Mouse (Mus musculus) forebrain, embryonic 11.5 days (tissue): ENCODE data around the gene Foxk1. TPM values are rescaled to one million over a fixed set of nuclear protein-coding genes. Genes with fewer than 3 reads are reported as not detected.
A peak's percentile ranks its signal among the peaks of the same experiment; 100 is the strongest.

Experiments used
- ATAC-seq: fragments of 200-750 bp; cut with Nextera tagmentation; replicated peaks from 2 replicates; pipeline ENCODE4 v1.8.0; 2017; ENCODE audit warnings: moderate TSS enrichment; ENCODE audit not compliant: low FRiP score
- DNase-seq: peaks from one replicate; pipeline ENCODE4 v3.0.0-alpha.2; 2017; ENCODE audit warnings: low spot score
- H3K27ac ChIP-seq: fragments of 300-500 bp; sonication (generic); 2 replicates; pipeline ENCODE4 v1.5.1; 2014; ENCODE audit warnings: low read depth, low read length
- H3K27me3 ChIP-seq: fragments of 300-500 bp; sonication (generic); 2 replicates; pipeline ENCODE4 v1.6.1; 2014; ENCODE audit warnings: mild to moderate bottlenecking, low read length, mixed read lengths; ENCODE audit not compliant: control insufficient read depth, insufficient read depth
- H3K36me3 ChIP-seq: fragments of 300-500 bp; sonication (generic); 2 replicates; pipeline ENCODE4 v1.6.1; 2014; ENCODE audit warnings: mild to moderate bottlenecking, low read length, moderate library complexity, mixed read lengths; ENCODE audit not compliant: control insufficient read depth, insufficient read depth
- H3K4me1 ChIP-seq: fragments of 300-500 bp; sonication (generic); replicated peaks from 2 replicates; pipeline ENCODE4 v1.6.1; 2014; ENCODE audit warnings: low read length, mixed read lengths; ENCODE audit not compliant: control insufficient read depth, insufficient read depth
- H3K4me2 ChIP-seq: fragments of 300-500 bp; sonication (generic); 2 replicates; pipeline ENCODE4 v1.6.1; 2014; ENCODE audit warnings: low read depth, mild to moderate bottlenecking, low read length, moderate library complexity, mixed read lengths; ENCODE audit not compliant: severe bottlenecking
- H3K4me3 ChIP-seq: fragments of 300-500 bp; sonication (generic); 2 replicates; pipeline ENCODE4 v1.5.1; 2014; ENCODE audit warnings: low read depth, low read length
- H3K9ac ChIP-seq: fragments of 300-500 bp; sonication (generic); 2 replicates; pipeline ENCODE4 v1.6.1; 2014; ENCODE audit warnings: low read length
- H3K9me3 ChIP-seq: fragments of 300-500 bp; sonication (generic); 2 replicates; pipeline ENCODE4 v1.6.1; 2016; ENCODE audit warnings: low read length, mixed read lengths; ENCODE audit not compliant: control insufficient read depth
- WGBS: fragments of 180-500 bp; shearing (Covaris S2); extraction: QIAGEN DNeasy Blood & Tissue Kit; methylation state at CpG from one replicate; pipeline ENCODE4 v1.1.7; 2014; 5-methylcytosine and 5-hydroxymethylcytosine counted together
- polyA plus RNA-seq: library from polyadenylated mRNA; unstranded; fragments of >200 nt; fragmentation: Nextera tagmentation; extraction: Ambion mirVana; gene quantifications from 2 replicates; pipeline ENCODE4 v1.2.1, GENCODE M21; 2014

Foxk1 gene
- 5.0 and 6.1 TPM in 2 replicates for polyA plus RNA-seq

DNA sequence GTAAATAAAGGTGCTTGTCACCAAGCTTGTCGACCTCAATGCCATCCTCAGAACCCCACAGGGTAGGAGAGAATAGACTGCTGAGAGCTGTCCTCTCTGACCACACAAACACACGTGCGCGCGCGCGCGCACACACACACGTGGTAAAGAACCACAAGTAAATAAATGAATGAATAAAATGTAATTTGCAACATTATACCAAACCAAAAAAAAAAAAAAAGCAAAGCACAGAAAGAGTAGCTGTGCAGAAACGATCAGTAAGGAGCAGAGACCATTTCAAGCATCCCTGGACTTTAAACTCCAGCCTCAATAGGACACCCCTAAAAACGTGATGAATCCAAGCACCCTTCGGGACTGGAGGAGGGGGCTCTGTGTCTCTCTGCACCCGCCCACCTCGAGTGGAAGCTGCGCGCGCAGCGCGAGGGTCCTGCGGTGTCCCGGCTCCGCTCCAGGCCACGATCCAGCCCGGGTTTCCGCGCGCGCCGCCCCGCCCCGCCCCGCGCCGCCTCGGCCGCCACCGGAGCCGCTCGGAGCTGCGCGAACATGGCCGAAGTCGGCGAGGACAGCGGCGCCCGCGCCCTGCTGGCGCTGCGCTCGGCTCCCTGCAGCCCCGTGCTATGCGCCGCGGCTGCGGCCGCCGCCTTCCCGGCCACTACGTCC lies at the start of gene Foxk1:
Gene Foxk1 (plus strand): TSS at position 517 of the 660 bp plus-strand sequence.
- Histone ChIP-seq H3K36me3 (no peaks in the 10 kb centered on the region), H3K4me3 (peak within 1 kb of the TSS; percentile 97), H3K4me1 (peaks cover 23% of the 10 kb centered on the region), H3K27ac (peak within 1 kb of the TSS; percentile 64), H3K4me2 (peak within 1 kb of the TSS; percentile 88), H3K9ac (peak within 1 kb of the TSS; percentile 92), H3K9me3 (no peaks in the 10 kb centered on the region), H3K27me3 (no peaks in the 10 kb centered on the region)
- peak; percentile 98 for DNase-seq
- ATAC-seq = peak; percentile 91
- WGBS = under 1% methylated on average over 46 of the region's 60 CpGs

DNA sequence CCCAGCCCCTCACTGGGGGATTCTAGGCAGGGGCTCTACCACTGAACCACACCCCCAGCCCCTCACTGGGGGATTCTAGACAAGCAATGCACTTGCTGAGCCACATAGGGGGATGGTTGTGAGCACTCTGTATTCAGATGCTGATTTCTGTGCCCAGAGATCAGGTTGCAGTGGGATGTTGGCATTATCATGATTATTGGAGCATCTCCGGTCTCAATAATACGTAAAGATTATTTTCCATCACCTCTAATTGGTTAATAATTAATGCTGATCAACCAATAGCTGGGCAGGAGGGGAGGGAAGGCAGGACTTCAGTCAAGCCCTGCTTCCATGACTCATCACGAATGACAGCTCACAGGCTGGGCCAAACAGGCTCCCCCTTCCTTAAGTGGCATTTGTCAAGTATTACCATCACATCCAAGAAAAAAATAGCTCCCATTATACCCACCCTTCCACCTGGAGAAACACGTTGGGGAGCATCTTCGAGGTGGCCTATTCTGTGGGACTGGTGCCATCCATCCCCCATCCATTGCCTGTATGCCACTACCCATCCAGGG lies 48.9 kb upstream of the Foxk1 start:
- Histone ChIP-seq H3K36me3 (no peaks in the 10 kb centered on the region), H3K27me3 (no peaks in the 10 kb centered on the region), H3K4me2 (no peak overlapping the region), H3K9me3 (no peaks in the 10 kb centered on the region), H3K4me3 (no peak overlapping the region), H3K27ac (no peak overlapping the region), H3K9ac (no peak overlapping the region), H3K4me1 (no peaks in the 10 kb centered on the region)
- ATAC-seq (no peak), DNase-seq (no peak)
- WGBS = 91% methylated on average over 5 of the region's 5 CpGs

DNA sequence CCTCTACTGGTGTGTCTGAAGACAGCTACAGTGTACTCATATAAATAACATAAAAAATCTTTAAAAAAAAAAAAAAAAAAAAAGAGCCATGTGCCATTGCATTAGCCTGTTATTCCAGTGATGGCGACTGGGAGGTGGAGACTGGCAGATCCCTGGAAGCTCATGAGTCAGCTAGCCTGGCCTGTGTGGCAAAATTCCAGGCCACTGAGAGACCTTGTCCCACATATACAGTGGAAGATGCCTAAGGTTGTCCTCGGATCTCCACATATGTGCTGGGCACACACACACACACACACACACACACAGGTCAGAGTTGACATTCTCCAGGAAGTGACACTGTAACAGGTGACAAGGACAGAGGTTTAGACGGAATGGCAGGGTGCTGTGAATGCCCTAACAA lies 46.2 kb upstream of the Foxk1 start:
- Histone ChIP-seq H3K4me2 (no peak overlapping the region), H3K27me3 (no peaks in the 10 kb centered on the region), H3K4me1 (no peaks in the 10 kb centered on the region), H3K9me3 (no peaks in the 10 kb centered on the region), H3K9ac (no peak overlapping the region), H3K27ac (no peak overlapping the region), H3K4me3 (no peak overlapping the region), H3K36me3 (no peaks in the 10 kb centered on the region)
- WGBS = 88% methylated on average over 3 of the region's 3 CpGs
- DNase-seq (no peak), ATAC-seq (no peak)

DNA sequence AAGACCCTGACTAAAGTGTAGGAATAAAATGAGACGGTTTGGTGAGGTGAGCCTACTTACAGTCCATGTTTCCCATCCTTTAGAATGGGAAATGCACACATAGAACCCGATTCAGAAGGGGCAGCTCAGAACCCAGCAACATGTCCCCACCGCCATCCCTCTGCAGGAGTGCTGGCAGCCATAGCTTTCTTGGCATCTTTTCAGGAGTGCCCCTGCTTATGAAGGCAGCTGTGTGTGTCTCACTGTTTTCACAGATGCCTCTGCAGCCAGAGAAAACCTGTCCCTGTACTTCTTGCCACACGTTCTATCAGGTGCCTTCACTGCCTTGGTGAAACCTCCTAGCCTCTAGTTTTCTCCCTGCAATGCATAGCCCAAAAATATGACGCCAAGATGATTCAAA lies 40.1 kb upstream of the Foxk1 start:
- Histone ChIP-seq H3K9me3 (no peaks in the 10 kb centered on the region), H3K9ac (no peak overlapping the region), H3K4me3 (no peak overlapping the region), H3K4me1 (no peaks in the 10 kb centered on the region), H3K27ac (no peak overlapping the region), H3K4me2 (no peak overlapping the region), H3K36me3 (no peaks in the 10 kb centered on the region), H3K27me3 (no peaks in the 10 kb centered on the region)
- WGBS = 71% methylated on average over 5 of the region's 5 CpGs
- DNase-seq = no peak
- no peak for ATAC-seq

DNA sequence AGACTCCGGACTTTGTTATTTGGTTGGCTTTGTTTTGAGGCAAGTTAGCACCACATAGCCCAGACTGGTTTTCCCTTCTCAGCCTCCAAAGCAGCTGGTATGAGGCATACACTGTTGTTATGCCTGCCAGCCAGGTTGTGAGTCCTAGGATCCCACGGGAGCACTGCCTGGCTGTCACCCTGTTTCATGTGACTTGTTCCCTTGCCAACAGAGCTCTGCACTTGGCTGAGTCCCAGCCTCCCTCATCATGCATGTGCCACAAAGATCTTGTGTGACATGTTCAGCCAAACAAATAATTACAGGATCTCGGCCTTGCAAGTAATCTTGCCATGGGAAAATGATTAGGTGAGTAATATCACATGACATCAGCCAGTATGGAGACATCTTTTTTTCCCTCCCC lies 38.4 kb upstream of the Foxk1 start:
- no peak overlapping the region for H3K4me3 ChIP-seq
- H3K9me3 ChIP-seq = no peaks in the 10 kb centered on the region
- no peak overlapping the region for H3K4me2 ChIP-seq
- ATAC-seq (no peak), DNase-seq (no peak)
- H3K27ac ChIP-seq = no peak overlapping the region
- H3K9ac ChIP-seq = no peak overlapping the region
- 89% methylated on average over 3 of the region's 3 CpGs for WGBS
- H3K36me3 ChIP-seq = no peaks in the 10 kb centered on the region
- H3K27me3 ChIP-seq = no peaks in the 10 kb centered on the region
- peaks cover 2% of the 10 kb centered on the region; the same call in 1 of the 2 replicates for H3K4me1 ChIP-seq

DNA sequence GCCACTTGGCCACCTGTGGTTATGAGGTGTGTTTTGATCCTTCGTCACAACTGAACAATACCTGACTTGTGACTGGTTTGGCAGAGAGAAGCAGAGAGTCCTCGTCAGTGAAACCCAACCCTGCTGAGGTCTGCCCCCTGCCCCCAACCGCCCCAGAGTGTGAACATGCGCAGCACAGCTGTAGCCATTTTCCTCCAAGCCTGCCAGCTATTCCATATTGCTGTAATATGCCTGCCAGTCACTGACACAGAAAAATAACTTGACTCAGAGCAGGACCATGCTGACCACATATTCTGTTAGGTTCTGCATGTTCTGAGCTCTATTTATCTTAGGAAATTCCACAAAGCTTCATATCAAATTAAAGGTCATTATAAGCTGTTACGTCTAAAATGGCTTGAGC lies 37.2 kb upstream of the Foxk1 start:
- ATAC-seq = no peak
- Histone ChIP-seq H3K27me3 (no peaks in the 10 kb centered on the region), H3K27ac (no peak overlapping the region), H3K9me3 (no peaks in the 10 kb centered on the region), H3K4me2 (no peak overlapping the region), H3K4me3 (no peak overlapping the region), H3K4me1 (peaks cover 5% of the 10 kb centered on the region; the same call in 1 of the 2 replicates), H3K9ac (no peak overlapping the region; the same call in 1 of the 2 replicates), H3K36me3 (no peaks in the 10 kb centered on the region)
- no peak for DNase-seq
- 64% methylated on average over 5 of the region's 5 CpGs for WGBS

DNA sequence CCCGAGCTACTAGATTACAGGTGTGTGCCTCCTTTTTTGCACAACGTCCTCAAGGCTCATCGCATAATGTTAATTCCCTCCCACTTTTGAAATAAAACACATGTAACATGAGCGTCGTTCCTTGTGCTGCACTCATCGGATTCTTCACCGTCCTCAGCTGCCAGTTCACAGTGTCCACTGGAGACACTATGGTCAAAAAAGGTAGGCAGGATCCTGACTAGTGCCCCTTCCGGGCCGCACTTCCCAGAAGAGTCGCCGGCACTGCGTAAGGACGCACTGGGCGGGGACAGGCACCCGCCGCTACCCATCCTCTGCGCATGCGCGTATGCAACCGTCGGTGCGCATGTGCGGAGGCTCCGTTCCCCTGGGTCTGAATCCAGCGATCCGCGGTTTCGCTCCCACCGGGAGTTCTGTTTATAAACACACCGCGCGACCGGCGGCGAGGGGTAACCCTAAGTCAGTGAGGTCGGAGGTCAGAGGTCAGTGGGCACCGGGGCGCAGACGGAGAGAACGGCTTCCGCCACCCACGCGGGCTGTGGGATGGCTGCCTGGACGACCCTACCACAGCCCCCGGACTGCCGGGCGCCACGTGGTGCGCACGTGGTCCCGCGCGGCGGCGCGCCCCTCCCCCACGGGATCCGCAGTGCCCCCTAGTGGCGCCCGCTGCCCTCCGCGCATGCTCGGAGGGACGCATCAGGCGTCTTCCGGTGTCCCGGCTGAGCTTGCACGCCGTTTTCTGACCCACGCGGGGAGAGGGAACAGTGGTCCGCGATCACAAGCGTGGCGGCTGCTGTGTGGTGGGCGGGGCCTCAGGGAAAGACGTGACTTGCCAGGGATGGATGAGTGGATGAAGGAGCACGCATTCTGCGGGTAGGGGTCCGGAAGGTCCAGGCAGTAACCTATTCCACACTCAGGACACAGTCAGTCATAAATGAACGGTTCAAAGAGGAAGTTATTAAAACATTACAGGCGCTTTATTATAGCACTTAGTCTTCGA lies 33.9 kb upstream of the Foxk1 start:
- ATAC-seq (peak; percentile 84), DNase-seq (peak; percentile 99)
- H3K9me3 ChIP-seq = no peaks in the 10 kb centered on the region
- peak overlapping the region; percentile 77 for H3K9ac ChIP-seq
- H3K27me3 ChIP-seq = no peaks in the 10 kb centered on the region
- peaks cover 16% of the 10 kb centered on the region; the same call in 1 of the 2 replicates for H3K4me1 ChIP-seq
- 1% methylated on average over 83 of the region's 83 CpGs for WGBS
- peak overlapping the region; percentile 57 for H3K4me3 ChIP-seq
- H3K4me2 ChIP-seq = peak overlapping the region; percentile 67
- peak overlapping the region; percentile 42 for H3K27ac ChIP-seq
- no peaks in the 10 kb centered on the region for H3K36me3 ChIP-seq

DNA sequence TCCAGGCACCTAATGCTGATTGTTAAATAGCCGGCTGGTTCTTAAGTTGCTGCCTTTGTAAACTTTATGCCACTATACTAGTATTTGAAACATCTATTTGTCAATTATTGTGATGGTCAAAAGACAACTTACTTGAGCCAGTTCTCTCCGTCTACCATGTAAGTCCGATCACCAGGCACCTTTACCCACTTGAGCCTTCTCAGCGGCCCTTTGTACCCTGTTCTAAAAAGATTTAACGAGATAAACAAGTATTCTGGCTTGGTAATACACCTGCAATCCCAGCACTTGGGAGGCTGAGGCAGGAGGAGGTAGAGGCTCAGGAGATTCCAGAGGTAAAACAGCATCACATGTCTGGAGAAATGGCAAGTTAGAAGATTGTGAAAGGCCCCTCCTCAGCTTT lies 33.2 kb upstream of the Foxk1 start:
- H3K36me3 ChIP-seq = no peaks in the 10 kb centered on the region
- H3K4me1 ChIP-seq = peaks cover 22% of the 10 kb centered on the region; the same call in 1 of the 2 replicates
- DNase-seq (no peak), ATAC-seq (no peak)
- H3K27me3 ChIP-seq = no peaks in the 10 kb centered on the region
- H3K9me3 ChIP-seq = no peaks in the 10 kb centered on the region
- no peak overlapping the region for H3K27ac ChIP-seq
- 54% methylated on average over 5 of the region's 5 CpGs for WGBS
- peak overlapping the region; percentile 77 for H3K9ac ChIP-seq
- peak overlapping the region; percentile 57 for H3K4me3 ChIP-seq
- peak overlapping the region; percentile 67 for H3K4me2 ChIP-seq
